10 mouse cellular contexts compared by ENCODE assay signal in the genomic region with DNA sequence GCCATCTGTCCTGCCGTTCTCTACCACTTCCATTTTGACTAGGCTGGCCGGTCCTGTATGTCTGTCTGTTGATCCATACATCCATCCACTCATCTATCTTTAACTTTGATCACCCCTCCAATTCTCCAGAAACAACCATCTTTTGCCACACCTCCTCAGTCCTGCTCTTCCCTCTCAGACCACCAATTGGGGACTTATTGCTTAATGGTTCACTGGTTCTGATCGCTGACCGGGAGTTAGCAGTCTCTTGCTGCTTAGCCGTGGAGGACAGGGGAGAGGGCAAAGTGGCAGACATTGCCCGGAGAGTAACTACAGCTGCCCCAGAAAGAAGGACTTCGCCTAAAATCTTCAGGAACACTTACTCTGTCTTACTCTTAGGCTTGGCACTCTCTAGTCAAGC. TPM values are rescaled to one million over a fixed set of nuclear protein-coding genes. Genes with fewer than 3 reads are reported as not detected.
A peak's percentile ranks its signal among the peaks of the same experiment; 100 is the strongest.
DNase-seq lines count a peak whose midpoint lies in the region; ATAC-seq lines count a peak whose summit lies in the region.
"Had no signal": no experiment of that assay in that cellular context is flagged by ENCODE, and none has a peak within 500 bp of the region (broad histone marks: within the 10 kb centered on the region; RNA-seq: fewer than 3 reads in every experiment).

No protein-coding gene starts in this region.

- peaks cover 10% of the 10 kb centered on the region for H3K4me1 ChIP-seq in kidney, embryonic 16.5 days (ENCODE audit: insufficient read depth, low read length)
- H3K4me1 ChIP-seq in embryonic facial prominence, embryonic 14.5 days (ENCODE audit: control insufficient read depth, insufficient read depth, low read length): peaks cover 12% of the 10 kb centered on the region; the same call in 1 of the 2 replicates
- H3K4me1 ChIP-seq in hindbrain, embryonic 12.5 days: peaks cover 17% of the 10 kb centered on the region
- H3K4me1 ChIP-seq in neural tube, embryonic 13.5 days (replicated peaks): peaks cover 27% of the 10 kb centered on the region

- DNase-seq in kidney, adult 9 months: no peak
- DNase-seq in embryonic facial prominence, embryonic 14.5 days (ENCODE audit: low spot score): no peak
- no peak for DNase-seq in right cerebral cortex, postnatal 10 days (ENCODE audit: low spot score in 2 of 2)
- DNase-seq in layer of hippocampus, adult 11-12 months (ENCODE audit: low spot score): no peak
- DNase-seq in layer of hippocampus, postnatal 36 days: no peak
- DNase-seq: liver, embryonic 13.5 days had no signal

- peak overlapping the region; percentile 66 for H3K4me3 ChIP-seq in kidney, embryonic 16.5 days (ENCODE audit: low read length)
- H3K4me3 ChIP-seq in embryonic facial prominence, embryonic 14.5 days (ENCODE audit: low read depth, low read length): peak overlapping the region; percentile 67
- H3K4me3 ChIP-seq in hindbrain, embryonic 12.5 days: peak overlapping the region; percentile 64
- H3K4me3 ChIP-seq in neural tube, embryonic 13.5 days: peak overlapping the region; percentile 75

- WGBS in kidney, embryonic 16.5 days: 20% methylated on average over 7 of the region's 7 CpGs
- 43% methylated on average over 7 of the region's 7 CpGs for WGBS in embryonic facial prominence, embryonic 14.5 days
- WGBS in hindbrain, embryonic 12.5 days: 38% methylated on average over 7 of the region's 7 CpGs
- 37% methylated on average over 7 of the region's 7 CpGs for WGBS in neural tube, embryonic 13.5 days

- no peak overlapping the region for H3K27ac ChIP-seq in kidney, embryonic 16.5 days (ENCODE audit: low read length)
- no peak overlapping the region for H3K27ac ChIP-seq in embryonic facial prominence, embryonic 14.5 days (replicated peaks; ENCODE audit: low read depth, low read length)
- no peak overlapping the region for H3K27ac ChIP-seq in hindbrain, embryonic 12.5 days
- no peak overlapping the region for H3K27ac ChIP-seq in neural tube, embryonic 13.5 days (replicated peaks)
- H3K27ac ChIP-seq: liver, embryonic 13.5 days had no signal

- no peaks in the 10 kb centered on the region for H3K9me3 ChIP-seq in kidney, embryonic 16.5 days (ENCODE audit: low read length)
- no peaks in the 10 kb centered on the region for H3K9me3 ChIP-seq in embryonic facial prominence, embryonic 14.5 days (ENCODE audit: control insufficient read depth, low read length)
- no peaks in the 10 kb centered on the region for H3K9me3 ChIP-seq in hindbrain, embryonic 12.5 days (replicated peaks)
- H3K9me3 ChIP-seq in neural tube, embryonic 13.5 days: no peaks in the 10 kb centered on the region
- H3K9me3 ChIP-seq: liver, embryonic 13.5 days had no signal

- H3K36me3 ChIP-seq in kidney, embryonic 16.5 days (ENCODE audit: insufficient read depth, low read length): no peaks in the 10 kb centered on the region
- H3K36me3 ChIP-seq in embryonic facial prominence, embryonic 14.5 days (ENCODE audit: control insufficient read depth, insufficient read depth, low read length): no peaks in the 10 kb centered on the region
- H3K36me3 ChIP-seq in hindbrain, embryonic 12.5 days: no peaks in the 10 kb centered on the region
- no peaks in the 10 kb centered on the region for H3K36me3 ChIP-seq in neural tube, embryonic 13.5 days
- H3K36me3 ChIP-seq: liver, embryonic 13.5 days had no signal

- H3K27me3 ChIP-seq in kidney, embryonic 16.5 days (ENCODE audit: insufficient read depth, low read length): peaks cover 29% of the 10 kb centered on the region
- peaks cover 28% of the 10 kb centered on the region for H3K27me3 ChIP-seq in embryonic facial prominence, embryonic 14.5 days (replicated peaks; ENCODE audit: control insufficient read depth, insufficient read depth, low read length)
- H3K27me3 ChIP-seq in hindbrain, embryonic 12.5 days: peaks cover 32% of the 10 kb centered on the region
- H3K27me3 ChIP-seq in neural tube, embryonic 13.5 days: peaks cover 35% of the 10 kb centered on the region

- no peak for ATAC-seq in kidney, embryonic 16.5 days (ENCODE audit: low FRiP score, low TSS enrichment)
- no peak for ATAC-seq in embryonic facial prominence, embryonic 14.5 days (ENCODE audit: low read depth)
- ATAC-seq in hindbrain, embryonic 12.5 days (ENCODE audit: low FRiP score): no peak
- ATAC-seq in neural tube, embryonic 13.5 days (ENCODE audit: low read depth): no peak
- ATAC-seq: activated CD4-positive, CD25-positive, alpha-beta regulatory T cell, adult 4 months had no signal

- no peak overlapping the region for H3K9ac ChIP-seq in kidney, embryonic 16.5 days (replicated peaks; ENCODE audit: low read length)
- no peak overlapping the region for H3K9ac ChIP-seq in embryonic facial prominence, embryonic 14.5 days (ENCODE audit: low read depth, low read length)
- no peak overlapping the region for H3K9ac ChIP-seq in hindbrain, embryonic 12.5 days
- peak overlapping the region; percentile 82 for H3K9ac ChIP-seq in neural tube, embryonic 13.5 days
- H3K9ac ChIP-seq: liver, embryonic 13.5 days had no signal

- H3K4me2 ChIP-seq in kidney, embryonic 16.5 days (replicated peaks; ENCODE audit: low read depth, low read length): peak overlapping the region; percentile 99
- peak overlapping the region; percentile 100 for H3K4me2 ChIP-seq in embryonic facial prominence, embryonic 14.5 days (ENCODE audit: low read depth, low read length)
- H3K4me2 ChIP-seq in hindbrain, embryonic 12.5 days (replicated peaks): peak overlapping the region; percentile 100
- H3K4me2 ChIP-seq in neural tube, embryonic 13.5 days: peak overlapping the region; percentile 100

RNA-seq across cellular contexts. Expression of a gene that starts 1.3 kb away (rescaled TPM):
- 0.78 and 0.89 TPM in 2 replicates for polyA plus RNA-seq in kidney, embryonic 16.5 days (2015; fragmentation: Nextera tagmentation; extraction: Ambion mirVana)
- 2.4 and 3.1 TPM in 2 replicates for polyA plus RNA-seq in embryonic facial prominence, embryonic 14.5 days (2014; fragmentation: Nextera tagmentation; extraction: Ambion mirVana)
- 2.4 and 3.9 TPM in 2 replicates for polyA plus RNA-seq in hindbrain, embryonic 12.5 days (2016; fragmentation: Nextera tagmentation; extraction: Ambion mirVana)
- 4.6 and 5.6 TPM in 2 replicates for polyA plus RNA-seq in neural tube, embryonic 13.5 days (2015; fragmentation: Nextera tagmentation; extraction: Ambion mirVana)
- total RNA-seq in layer of hippocampus, postnatal 36 days (2021): 10 to 100 TPM; 38.6 to 41.5 TPM
- polyA plus RNA-seq: activated CD4-positive, CD25-positive, alpha-beta regulatory T cell, adult 4 months; liver, embryonic 13.5 days had no signal
